Mouse (Mus musculus) G1E (cell line): ENCODE results near the gene Ext2.

Experiments used
- CTCF ChIP-seq: IDR thresholded peaks from 2 replicates; pipeline ENCODE4 v1.5.1; 2012; ENCODE audit warnings: low read depth, low read length, inconsistent platforms, mixed read lengths
- GATA1 ChIP-seq: IDR thresholded peaks from 2 replicates; pipeline ENCODE4 v1.6.1; 2012; ENCODE audit warnings: borderline replicate concordance, low read length, inconsistent platforms, mixed read lengths
- GATA2 ChIP-seq: IDR thresholded peaks from 2 replicates; pipeline ENCODE4 v1.6.1; 2012; ENCODE audit warnings: low read depth, low read length, inconsistent platforms, borderline replicate concordance
- TAL1 ChIP-seq: conservative IDR thresholded peaks from 2 replicates; pipeline ENCODE4 v1.6.1; 2012; ENCODE audit warnings: low read depth, low read length, inconsistent platforms, mixed read lengths

- TF ChIP-seq TAL1 (no peak), CTCF (no peak), GATA2 (no peak), GATA1 (no peak)
Measured at GRCm38 (mm10) chr2:93772054-93772764, 50.2 kb downstream of the Ext2 start.
